Mouse (Mus musculus) stomach, postnatal 0 days (tissue): ENCODE data around the gene Rpn1.

Experiments
- CTCF ChIP-seq: IDR thresholded peaks from 2 replicates; pipeline ENCODE4 v1.5.1; 2016; ENCODE audit warnings: antibody characterized with exemption, low read depth, mild to moderate bottlenecking, moderate library complexity
- EP300 ChIP-seq: optimal IDR thresholded peaks from 2 replicates; pipeline ENCODE3; 2016; ENCODE audit warnings: antibody characterized with exemption

- no peak for TF ChIP-seq EP300
- TF ChIP-seq CTCF: no peak
These were observed 15.5 kb upstream of the Rpn1 start for GRCm38 (mm10) chr6:88068739-88069138.
